In genomic region chr8:85593324-85593723, GRCm38 (mm10) we compare ENCODE assay signal across 19 mouse cellular contexts. TPM values are rescaled to one million over a fixed set of nuclear protein-coding genes. Genes with fewer than 3 reads are reported as not detected.
DNase-seq lines count a peak whose midpoint lies in the region.
"Had no signal": no experiment of that assay in that cellular context is flagged by ENCODE, and none has a peak within 500 bp of the region (broad histone marks: within the 10 kb centered on the region; RNA-seq: fewer than 3 reads in every experiment).

No protein-coding gene starts in this region.

- intact Hi-C loops in heart, postnatal 10 days (cut with DNase I), result no loop called here

- DNase-seq in lung, postnatal 25 days (ENCODE audit: low spot score), result peak; percentile 5
- no peak for DNase-seq in lung, postnatal 10 days
- DNase-seq in 416B (ENCODE audit: low read depth), result peak; percentile 49
- peak; percentile 58 for DNase-seq in fat pad, adult 2 months (ENCODE audit: extremely low read depth, low read depth, low spot score)
- DNase-seq in yolk sac, embryonic 10.5 days (ENCODE audit: low spot score), result peak; percentile 47
- DNase-seq in layer of hippocampus, postnatal 14 days (ENCODE audit: low spot score in 2 of 2), result no peak
- DNase-seq in heart, postnatal 10 days, result no peak
- DNase-seq: adrenal gland, adult 8-10 months; adrenal gland, postnatal 25 days; B cell, adult 2 months; cerebellum, adult 11-12 months; cerebellum, adult 8-10 months; cerebellum, postnatal 10 days; forebrain, postnatal 0 days; gastrocnemius, adult 2 months; gastrocnemius, postnatal 14 days; heart, adult 18-20 months; heart, postnatal 14 days; kidney, adult 11 months had no signal

RNA-seq across cellular contexts. Expression of gene Dnaja2, which starts 38.2 kb away (rescaled TPM):
- 100 to 1,000 TPM; 164 to 178 TPM for total RNA-seq in layer of hippocampus, postnatal 14 days (2021)
- total RNA-seq in heart, postnatal 10 days (2021), result 100 to 1,000 TPM; 202 to 232 TPM

Comparison
In these comparisons a context has a peak if more than half of its experiments do, and no peak if none do; other contexts are left out.
1. DNase-seq: peak in lung, postnatal 25 days (single experiment), 416B (single experiment), fat pad, adult 2 months (single experiment) and yolk sac, embryonic 10.5 days (single experiment); none in lung, postnatal 10 days (single experiment), layer of hippocampus, postnatal 14 days (0 of 2) and heart, postnatal 10 days (0 of 2).